ENCODE assay signal across 10 mouse cellular contexts in genomic region chr1:82834572-82834971, GRCm38 (mm10). TPM values are rescaled to one million over a fixed set of nuclear protein-coding genes. Genes with fewer than 3 reads are reported as not detected.
A peak's percentile ranks its signal among the peaks of the same experiment; 100 is the strongest.
DNase-seq lines count a peak whose midpoint lies in the region; ATAC-seq lines count a peak whose summit lies in the region.
"Had no signal": no experiment of that assay in that cellular context is flagged by ENCODE, and none has a peak within 500 bp of the region (broad histone marks: within the 10 kb centered on the region; RNA-seq: fewer than 3 reads in every experiment).

No protein-coding gene starts in this region.

- 29% methylated on average over 8 of the region's 8 CpGs for WGBS in heart, embryonic 16.5 days
- 49% methylated on average over 8 of the region's 8 CpGs for WGBS in stomach, embryonic 15.5 days
- 66% methylated on average over 8 of the region's 8 CpGs for WGBS in hindbrain, embryonic 10.5 days

- ATAC-seq in heart, embryonic 16.5 days (replicated peaks; ENCODE audit: extremely low read depth, insufficient read depth, low FRiP score), result no peak
- ATAC-seq in stomach, embryonic 15.5 days (ENCODE audit: insufficient read depth, low FRiP score, low read depth), result peak; percentile 76; the same call in 1 of the 2 replicates
- no peak for ATAC-seq in frontal cortex, adult (ENCODE audit: low TSS enrichment)

- H3K36me3 ChIP-seq in heart, embryonic 16.5 days (ENCODE audit: control insufficient read depth, insufficient read depth), result no peaks in the 10 kb centered on the region
- H3K36me3 ChIP-seq in stomach, embryonic 15.5 days, result no peaks in the 10 kb centered on the region
- no peaks in the 10 kb centered on the region for H3K36me3 ChIP-seq in hindbrain, embryonic 10.5 days
- H3K36me3 ChIP-seq: hindbrain, embryonic 13.5 days had no signal

- H3K27me3 ChIP-seq in heart, embryonic 16.5 days (ENCODE audit: control insufficient read depth, insufficient read depth, low read length), result no peaks in the 10 kb centered on the region
- no peaks in the 10 kb centered on the region for H3K27me3 ChIP-seq in stomach, embryonic 15.5 days (replicated peaks)
- H3K27me3 ChIP-seq in hindbrain, embryonic 10.5 days (ENCODE audit: insufficient read depth, poor library complexity, severe bottlenecking), result no peaks in the 10 kb centered on the region
- H3K27me3 ChIP-seq: hindbrain, embryonic 13.5 days had no signal

- H3K9me3 ChIP-seq in heart, embryonic 16.5 days (replicated peaks; ENCODE audit: control insufficient read depth, low read length), result no peaks in the 10 kb centered on the region
- H3K9me3 ChIP-seq in stomach, embryonic 15.5 days, result no peaks in the 10 kb centered on the region
- H3K9me3 ChIP-seq in hindbrain, embryonic 10.5 days, result no peaks in the 10 kb centered on the region
- H3K9me3 ChIP-seq: hindbrain, embryonic 13.5 days had no signal

- no peak overlapping the region for H3K4me3 ChIP-seq in heart, embryonic 16.5 days (ENCODE audit: low read length)
- H3K4me3 ChIP-seq in stomach, embryonic 15.5 days (replicated peaks), result no peak overlapping the region
- H3K4me3 ChIP-seq in hindbrain, embryonic 10.5 days, result no peak overlapping the region
- H3K4me3 ChIP-seq: hindbrain, embryonic 13.5 days had no signal

- no peak overlapping the region for H3K4me2 ChIP-seq in heart, embryonic 16.5 days (ENCODE audit: low read depth, low read length)
- no peak overlapping the region for H3K4me2 ChIP-seq in stomach, embryonic 15.5 days
- H3K4me2 ChIP-seq: hindbrain, embryonic 13.5 days had no signal

- H3K27ac ChIP-seq in heart, embryonic 16.5 days (ENCODE audit: low read length), result peak overlapping the region; percentile 46
- H3K27ac ChIP-seq in stomach, embryonic 15.5 days, result no peak overlapping the region
- H3K27ac ChIP-seq in hindbrain, embryonic 10.5 days, result no peak overlapping the region
- H3K27ac ChIP-seq: hindbrain, embryonic 13.5 days had no signal

- peaks cover 27% of the 10 kb centered on the region for H3K4me1 ChIP-seq in heart, embryonic 16.5 days (ENCODE audit: control insufficient read depth, insufficient read depth, low read length)
- peaks cover 3% of the 10 kb centered on the region for H3K4me1 ChIP-seq in stomach, embryonic 15.5 days
- peaks cover 13% of the 10 kb centered on the region for H3K4me1 ChIP-seq in hindbrain, embryonic 10.5 days (replicated peaks)

- peak overlapping the region; percentile 26 for H3K9ac ChIP-seq in heart, embryonic 16.5 days (ENCODE audit: low read length)
- no peak overlapping the region for H3K9ac ChIP-seq in stomach, embryonic 15.5 days
- H3K9ac ChIP-seq: hindbrain, embryonic 13.5 days had no signal

- DNase-seq in spleen, postnatal 36 days (ENCODE audit: low spot score in 2 of 2), result peak; percentile 33 to 43
- DNase-seq in spleen, adult 12 weeks (ENCODE audit: low spot score), result no peak
- DNase-seq in adrenal gland, adult (ENCODE audit: inconsistent age in 2 of 2, low spot score in 1 of 2), result peak; percentile 89 to 91
- no peak for DNase-seq in kidney, adult 11 months
- DNase-seq in hindbrain, embryonic 10.5 days (ENCODE audit: low spot score), result no peak
- DNase-seq: midbrain, embryonic 14.5 days had no signal

RNA-seq across cellular contexts. Expression of gene Agfg1, which starts 4.7 kb away (rescaled TPM):
- 30.0 and 30.4 TPM in 2 replicates for polyA plus RNA-seq in heart, embryonic 16.5 days (2015; fragmentation: Nextera tagmentation; extraction: Ambion mirVana)
- polyA plus RNA-seq in stomach, embryonic 15.5 days (2015; fragmentation: Nextera tagmentation; extraction: Ambion mirVana), result 27.0 and 27.9 TPM in 2 replicates
- polyA plus RNA-seq in hindbrain, embryonic 10.5 days (2016; fragmentation: Nextera tagmentation; extraction: Ambion mirVana), result 27.6 and 34.5 TPM in 2 replicates

Comparison
In these comparisons a context has a peak if more than half of its experiments do, and no peak if none do; other contexts are left out.
1. DNase-seq: peak in spleen, postnatal 36 days (2 of 2) and adrenal gland, adult (2 of 2); none in spleen, adult 12 weeks (single experiment), kidney, adult 11 months (single experiment) and hindbrain, embryonic 10.5 days (single experiment).